Mouse (Mus musculus): ENCODE results near the gene Vash2.

DNA sequence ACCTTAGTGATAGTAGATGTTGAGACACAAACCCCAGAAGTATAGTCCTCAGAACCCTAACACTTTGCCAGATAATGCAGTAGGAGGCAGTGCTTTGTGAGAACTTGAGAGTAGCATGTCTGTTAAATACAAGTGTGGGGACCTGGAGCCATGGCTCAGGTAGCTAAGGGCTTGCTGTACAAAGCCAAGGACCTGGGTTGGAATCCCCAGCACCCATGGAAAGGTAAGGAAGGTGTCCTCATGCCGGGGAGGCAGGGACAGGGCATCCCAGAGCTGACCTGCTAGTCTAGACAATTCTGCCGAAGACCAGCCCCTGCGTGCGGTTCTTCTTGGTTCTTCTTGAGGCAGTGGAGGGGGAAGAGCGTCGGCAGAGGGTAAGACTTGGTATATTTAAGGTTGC, 48.9 kb downstream of the Vash2 start:
- no peak for TF ChIP-seq POLR2A (IDR thresholded peaks at IDR 0.05; ENCODE audit: low read depth, low read length)
- no peak for TF ChIP-seq MXI1 (IDR thresholded peaks at IDR 0.05; ENCODE audit: low read depth, low read length)
- no peak for TF ChIP-seq MAZ (IDR thresholded peaks at IDR 0.05; ENCODE audit: low read depth, low read length)
- TF ChIP-seq RAD21 (IDR thresholded peaks at IDR 0.05; ENCODE audit: low read depth, low read length): no peak
- no peak for TF ChIP-seq EP300 (IDR thresholded peaks at IDR 0.05; ENCODE audit: low read length)
- no peak for TF ChIP-seq MAFK (IDR thresholded peaks at IDR 0.05; ENCODE audit: insufficient replicate concordance, low read length)
- no peak for TF ChIP-seq MAX (IDR thresholded peaks at IDR 0.05; ENCODE audit: low read length)
- TF ChIP-seq MYC (IDR thresholded peaks at IDR 0.05; ENCODE audit: low read depth, low read length): no peak
- no peak for TF ChIP-seq POLR2AphosphoS2 (IDR thresholded peaks at IDR 0.05; ENCODE audit: low read depth, low read length)
- no peak for TF ChIP-seq ETS1 (conservative IDR thresholded peaks at IDR 0.05; ENCODE audit: low read depth, low read length)
- TF ChIP-seq MEF2A (IDR thresholded peaks at IDR 0.05; ENCODE audit: borderline replicate concordance, low read depth, low read length): no peak
- TF ChIP-seq SMC3 (IDR thresholded peaks at IDR 0.05; ENCODE audit: low read depth, low read length): no peak
- TF ChIP-seq ZKSCAN1 (IDR thresholded peaks at IDR 0.05; ENCODE audit: borderline replicate concordance, low read depth, low read length): no peak
